Mouse (Mus musculus) neural tube, embryonic 12.5 days (tissue): ENCODE measurements at regions not wholly inside any gene's neighbourhood (a gene's known extent, or its start where the extent isn't known, plus 50 kb on each side); places are given as distances from the start of the nearest gene placed in this dataset.

Experiments used
- ATAC-seq: fragments of 200-750 bp; cut with Nextera tagmentation; 2 replicates; pipeline ENCODE4 v1.8.0; 2017; ENCODE audit warnings: low read depth, mild to moderate bottlenecking, moderate TSS enrichment, moderate library complexity; ENCODE audit not compliant: low FRiP score
- H3K27ac ChIP-seq: fragments of 300-500 bp; sonication (generic); 2 replicates; pipeline ENCODE4 v1.5.1; 2016
- H3K27me3 ChIP-seq: fragments of 300-500 bp; sonication (generic); replicated peaks from 2 replicates; pipeline ENCODE4 v1.6.1; 2016; ENCODE audit warnings: mild to moderate bottlenecking
- H3K36me3 ChIP-seq: fragments of 300-500 bp; sonication (generic); 2 replicates; pipeline ENCODE4 v1.6.1; 2016; ENCODE audit warnings: mild to moderate bottlenecking
- H3K4me1 ChIP-seq: fragments of 300-500 bp; sonication (generic); 2 replicates; pipeline ENCODE4 v1.6.1; 2016
- H3K4me2 ChIP-seq: fragments of 300-500 bp; sonication (generic); replicated peaks from 2 replicates; pipeline ENCODE4 v1.6.1; 2016; ENCODE audit warnings: mild to moderate bottlenecking
- H3K4me3 ChIP-seq: fragments of 300-500 bp; sonication (generic); 2 replicates; pipeline ENCODE4 v1.5.1; 2016
- H3K9ac ChIP-seq: fragments of 300-500 bp; sonication (generic); 2 replicates; pipeline ENCODE4 v1.6.1; 2016; ENCODE audit warnings: mild to moderate bottlenecking
- H3K9me3 ChIP-seq: fragments of 300-500 bp; sonication (generic); 2 replicates; pipeline ENCODE4 v1.6.1; 2016; ENCODE audit warnings: mild to moderate bottlenecking
- WGBS: fragments of 180-500 bp; shearing (Covaris S2); methylation state at CpG from one replicate; pipeline ENCODE4 v1.1.7; 2016; 5-methylcytosine and 5-hydroxymethylcytosine counted together

- Histone ChIP-seq H3K4me1 (no peaks in the 10 kb centered on the region; the same call in 1 of the 2 replicates), H3K9me3 (no peaks in the 10 kb centered on the region), H3K4me3 (no peak overlapping the region), H3K36me3 (no peaks in the 10 kb centered on the region), H3K27ac (no peak overlapping the region), H3K9ac (no peak overlapping the region), H3K27me3 (no peaks in the 10 kb centered on the region), H3K4me2 (no peak overlapping the region)
- ATAC-seq: no peak
- WGBS: 49% methylated on average over 5 of the region's 5 CpGs
Observed at GRCm38 (mm10) chr6:51122941-51123340, 309.5 kb upstream of the Nfe2l3 start.

GRCm38 (mm10) chr6:51127851-51128250, 304.6 kb upstream of the Nfe2l3 start:
- H3K9ac ChIP-seq: no peak overlapping the region
- no peak overlapping the region for H3K27ac ChIP-seq
- ATAC-seq: no peak
- no peaks in the 10 kb centered on the region for H3K27me3 ChIP-seq
- no peaks in the 10 kb centered on the region; the same call in 1 of the 2 replicates for H3K4me1 ChIP-seq
- WGBS: 88% methylated on average over 6 of the region's 6 CpGs
- H3K4me3 ChIP-seq: no peak overlapping the region
- H3K9me3 ChIP-seq: no peaks in the 10 kb centered on the region
- H3K4me2 ChIP-seq: no peak overlapping the region
- H3K36me3 ChIP-seq: no peaks in the 10 kb centered on the region

GRCm38 (mm10) chr6:51129096-51129495, 303.4 kb upstream of the Nfe2l3 start:
- 94% methylated on average over 13 of the region's 13 CpGs for WGBS
- Histone ChIP-seq H3K4me3 (no peak overlapping the region), H3K9ac (no peak overlapping the region), H3K4me1 (no peaks in the 10 kb centered on the region; the same call in 1 of the 2 replicates), H3K27ac (no peak overlapping the region), H3K36me3 (no peaks in the 10 kb centered on the region), H3K27me3 (no peaks in the 10 kb centered on the region), H3K4me2 (no peak overlapping the region), H3K9me3 (no peaks in the 10 kb centered on the region)
- ATAC-seq: no peak

GRCm38 (mm10) chr6:51129591-51129990, 302.9 kb upstream of the Nfe2l3 start:
- Histone ChIP-seq H3K36me3 (no peaks in the 10 kb centered on the region), H3K4me1 (no peaks in the 10 kb centered on the region; the same call in 1 of the 2 replicates), H3K4me3 (no peak overlapping the region), H3K9me3 (no peaks in the 10 kb centered on the region), H3K4me2 (no peak overlapping the region), H3K27me3 (no peaks in the 10 kb centered on the region), H3K27ac (no peak overlapping the region), H3K9ac (no peak overlapping the region)
- ATAC-seq: no peak
- 95% methylated on average over 14 of the region's 14 CpGs for WGBS

- Histone ChIP-seq H3K27ac (no peak overlapping the region), H3K27me3 (no peaks in the 10 kb centered on the region), H3K9me3 (no peaks in the 10 kb centered on the region), H3K36me3 (no peaks in the 10 kb centered on the region), H3K4me3 (no peak overlapping the region), H3K4me2 (no peak overlapping the region), H3K9ac (no peak overlapping the region), H3K4me1 (no peaks in the 10 kb centered on the region)
- no peak for ATAC-seq
- WGBS: 72% methylated on average over 11 of the region's 11 CpGs
Observed at GRCm38 (mm10) chr6:51144762-51145161, 287.7 kb upstream of the Nfe2l3 start.

GRCm38 (mm10) chr6:51145863-51146262, 286.6 kb upstream of the Nfe2l3 start:
- Histone ChIP-seq H3K36me3 (no peaks in the 10 kb centered on the region), H3K9ac (no peak overlapping the region), H3K27me3 (no peaks in the 10 kb centered on the region), H3K9me3 (no peaks in the 10 kb centered on the region), H3K4me2 (no peak overlapping the region), H3K4me3 (no peak overlapping the region), H3K4me1 (no peaks in the 10 kb centered on the region), H3K27ac (no peak overlapping the region)
- 86% methylated on average over 4 of the region's 4 CpGs for WGBS
- ATAC-seq: no peak

- ATAC-seq: no peak
- Histone ChIP-seq H3K4me3 (no peak overlapping the region), H3K27me3 (no peaks in the 10 kb centered on the region), H3K36me3 (no peaks in the 10 kb centered on the region), H3K4me1 (no peaks in the 10 kb centered on the region), H3K4me2 (no peak overlapping the region), H3K9me3 (no peaks in the 10 kb centered on the region), H3K27ac (no peak overlapping the region), H3K9ac (no peak overlapping the region)
- 92% methylated on average over 9 of the region's 9 CpGs for WGBS
Observed at GRCm38 (mm10) chr6:51148821-51149220, 283.6 kb upstream of the Nfe2l3 start.

GRCm38 (mm10) chr6:51150066-51150465, 282.4 kb upstream of the Nfe2l3 start:
- Histone ChIP-seq H3K27me3 (no peaks in the 10 kb centered on the region), H3K4me1 (no peaks in the 10 kb centered on the region), H3K9me3 (no peaks in the 10 kb centered on the region), H3K4me2 (no peak overlapping the region), H3K36me3 (no peaks in the 10 kb centered on the region), H3K4me3 (no peak overlapping the region), H3K9ac (no peak overlapping the region), H3K27ac (no peak overlapping the region)
- ATAC-seq: no peak
- 82% methylated on average over 2 of the region's 2 CpGs for WGBS

GRCm38 (mm10) chr6:51150486-51150885, 282.0 kb upstream of the Nfe2l3 start:
- Histone ChIP-seq H3K4me1 (no peaks in the 10 kb centered on the region), H3K36me3 (no peaks in the 10 kb centered on the region), H3K27me3 (no peaks in the 10 kb centered on the region), H3K9me3 (no peaks in the 10 kb centered on the region), H3K4me3 (no peak overlapping the region), H3K27ac (no peak overlapping the region), H3K4me2 (no peak overlapping the region), H3K9ac (no peak overlapping the region)
- ATAC-seq: no peak
- WGBS: 91% methylated on average over 7 of the region's 7 CpGs

- H3K9ac ChIP-seq: no peak overlapping the region
- ATAC-seq: no peak
- no peaks in the 10 kb centered on the region for H3K36me3 ChIP-seq
- no peak overlapping the region for H3K4me2 ChIP-seq
- no peak overlapping the region for H3K27ac ChIP-seq
- H3K4me3 ChIP-seq: no peak overlapping the region
- no peaks in the 10 kb centered on the region for H3K27me3 ChIP-seq
- H3K9me3 ChIP-seq: no peaks in the 10 kb centered on the region
- WGBS: 87% methylated on average over 2 of the region's 2 CpGs
- H3K4me1 ChIP-seq: no peaks in the 10 kb centered on the region
Observed at GRCm38 (mm10) chr6:51150916-51151315, 281.6 kb upstream of the Nfe2l3 start.

GRCm38 (mm10) chr6:51156836-51157370, 275.6 kb upstream of the Nfe2l3 start:
- WGBS: 56% methylated on average over 8 of the region's 8 CpGs
- Histone ChIP-seq H3K27ac (no peak overlapping the region), H3K36me3 (no peaks in the 10 kb centered on the region)

GRCm38 (mm10) chr6:51161149-51161548, 271.3 kb upstream of the Nfe2l3 start:
- ATAC-seq: no peak
- WGBS: 80% methylated on average over 6 of the region's 6 CpGs
- no peaks in the 10 kb centered on the region for H3K36me3 ChIP-seq
- H3K9ac ChIP-seq: no peak overlapping the region
- no peaks in the 10 kb centered on the region for H3K27me3 ChIP-seq
- no peaks in the 10 kb centered on the region for H3K9me3 ChIP-seq
- no peak overlapping the region for H3K4me3 ChIP-seq
- H3K27ac ChIP-seq: no peak overlapping the region
- H3K4me2 ChIP-seq: no peak overlapping the region
- no peaks in the 10 kb centered on the region; the same call in 1 of the 2 replicates for H3K4me1 ChIP-seq

More at GRCm38 (mm10) chr6:51156836-51157370, 275.6 kb upstream of the Nfe2l3 start:
- no peak overlapping the region for H3K4me2 ChIP-seq
- H3K4me3 ChIP-seq: no peak overlapping the region
- no peak overlapping the region for H3K9ac ChIP-seq
- H3K27me3 ChIP-seq: no peaks in the 10 kb centered on the region
- H3K9me3 ChIP-seq: no peaks in the 10 kb centered on the region
- no peaks in the 10 kb centered on the region; the same call in 1 of the 2 replicates for H3K4me1 ChIP-seq
- no peak for ATAC-seq
